Comparison of ENCODE assay signal across 19 mouse cellular contexts in the genomic region with DNA sequence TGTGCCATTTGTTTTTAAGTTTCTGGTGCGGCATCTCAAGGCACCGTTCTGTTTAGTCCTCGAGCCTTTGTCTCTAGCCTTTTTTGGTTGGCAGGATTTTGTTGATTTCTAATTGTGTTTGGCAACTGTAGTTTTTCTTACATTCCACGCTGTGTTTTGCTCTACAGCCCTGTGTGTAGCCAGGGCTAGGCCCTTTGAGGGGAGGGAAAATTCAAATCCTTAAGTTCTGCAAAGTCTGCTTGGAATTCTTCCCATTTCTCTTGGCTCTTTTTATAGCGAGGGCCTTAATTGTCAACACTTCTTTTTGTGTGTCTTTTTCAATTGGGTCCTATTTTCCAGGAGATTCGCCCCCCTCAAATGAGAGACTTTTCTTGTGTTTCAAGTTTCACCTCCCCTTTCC.
DNase-seq lines count a peak whose midpoint lies in the region; ATAC-seq and TF ChIP-seq lines count a peak whose summit lies in the region.
"Had no signal": no experiment of that assay in that cellular context is flagged by ENCODE, and none has a peak within 500 bp of the region (broad histone marks: within the 10 kb centered on the region; RNA-seq: fewer than 3 reads in every experiment).

No protein-coding gene starts in this region.

- H3K27me3 ChIP-seq in forebrain, embryonic 13.5 days, result no peaks in the 10 kb centered on the region
- H3K27me3 ChIP-seq in forebrain, embryonic 11.5 days (ENCODE audit: control insufficient read depth, insufficient read depth, low read length), result no peaks in the 10 kb centered on the region
- H3K27me3 ChIP-seq in hindbrain, embryonic 14.5 days (ENCODE audit: control insufficient read depth, insufficient read depth, low read length), result no peaks in the 10 kb centered on the region
- no peaks in the 10 kb centered on the region for H3K27me3 ChIP-seq in hindbrain, postnatal 0 days (ENCODE audit: insufficient read depth, low read length)
- H3K27me3 ChIP-seq in forebrain, embryonic 15.5 days, result no peaks in the 10 kb centered on the region
- H3K27me3 ChIP-seq: embryonic facial prominence, embryonic 15.5 days had no signal

- TF ChIP-seq CTCF in hindbrain, postnatal 0 days (IDR thresholded peaks at IDR 0.05; ENCODE audit: low read depth), result no peak

- ATAC-seq in forebrain, embryonic 13.5 days, result peak; percentile 25; the same call in 1 of the 2 replicates
- ATAC-seq in forebrain, embryonic 11.5 days (replicated peaks; ENCODE audit: low FRiP score), result no peak
- ATAC-seq in hindbrain, embryonic 14.5 days (ENCODE audit: low FRiP score), result no peak
- ATAC-seq in hindbrain, postnatal 0 days, result no peak
- ATAC-seq in forebrain, embryonic 15.5 days (replicated peaks), result peak; percentile 28
- ATAC-seq: intestine, embryonic 16.5 days had no signal

- H3K9me3 ChIP-seq in forebrain, embryonic 13.5 days (replicated peaks), result no peaks in the 10 kb centered on the region
- no peaks in the 10 kb centered on the region for H3K9me3 ChIP-seq in forebrain, embryonic 11.5 days (ENCODE audit: control insufficient read depth, low read length)
- H3K9me3 ChIP-seq in hindbrain, embryonic 14.5 days (ENCODE audit: control insufficient read depth, low read length), result no peaks in the 10 kb centered on the region
- H3K9me3 ChIP-seq in hindbrain, postnatal 0 days (ENCODE audit: low read length), result no peaks in the 10 kb centered on the region
- no peaks in the 10 kb centered on the region for H3K9me3 ChIP-seq in forebrain, embryonic 15.5 days
- H3K9me3 ChIP-seq: embryonic facial prominence, embryonic 15.5 days; heart, embryonic 10.5 days had no signal

- H3K4me2 ChIP-seq in forebrain, embryonic 13.5 days, result no peak overlapping the region; the same call in 1 of the 2 replicates
- H3K4me2 ChIP-seq in forebrain, embryonic 11.5 days (ENCODE audit: low read depth, low read length, severe bottlenecking), result no peak overlapping the region
- H3K4me2 ChIP-seq in hindbrain, embryonic 14.5 days (replicated peaks), result 0 out of 2 replicates have a peak overlapping the region, but pooled peaks have one; percentile 9
- no peak overlapping the region for H3K4me2 ChIP-seq in hindbrain, postnatal 0 days (ENCODE audit: low read depth, low read length)
- H3K4me2 ChIP-seq in forebrain, embryonic 15.5 days (replicated peaks), result 0 out of 2 replicates have a peak overlapping the region, but pooled peaks have one; percentile 6
- H3K4me2 ChIP-seq: embryonic facial prominence, embryonic 15.5 days had no signal

- WGBS in forebrain, embryonic 13.5 days, result 17% methylated on average over 6 of the region's 6 CpGs
- WGBS in forebrain, embryonic 11.5 days, result 19% methylated on average over 6 of the region's 6 CpGs
- 31% methylated on average over 6 of the region's 6 CpGs for WGBS in hindbrain, embryonic 14.5 days
- WGBS in hindbrain, postnatal 0 days, result 44% methylated on average over 6 of the region's 6 CpGs
- WGBS in forebrain, embryonic 15.5 days, result 13% methylated on average over 6 of the region's 6 CpGs

- DNase-seq in forebrain, embryonic 11.5 days (ENCODE audit: low spot score), result no peak
- no peak for DNase-seq in hindbrain, embryonic 14.5 days (ENCODE audit: low spot score)
- no peak for DNase-seq in hindbrain, postnatal 0 days (ENCODE audit: low spot score)
- DNase-seq in thymus, adult 18-20 months, result no peak
- no peak for DNase-seq in urinary bladder, postnatal 4 days (ENCODE audit: low spot score in 2 of 2)
- DNase-seq: adrenal gland, postnatal 10 days; cerebellum, adult 18-20 months; cerebellum, adult 9-11 months; cerebellum, postnatal 36 days; gastrocnemius, postnatal 36 days; heart, adult 18-20 months; heart, postnatal 14 days; kidney, adult 2 months had no signal

- no peak overlapping the region for H3K4me3 ChIP-seq in forebrain, embryonic 13.5 days
- H3K4me3 ChIP-seq in forebrain, embryonic 11.5 days (ENCODE audit: low read depth, low read length), result no peak overlapping the region
- H3K4me3 ChIP-seq in hindbrain, embryonic 14.5 days (replicated peaks; ENCODE audit: low read length), result no peak overlapping the region
- H3K4me3 ChIP-seq in hindbrain, postnatal 0 days (ENCODE audit: low read length), result no peak overlapping the region
- H3K4me3 ChIP-seq in forebrain, embryonic 15.5 days, result no peak overlapping the region
- H3K4me3 ChIP-seq: embryonic facial prominence, embryonic 15.5 days; erythroblast, embryonic 14.5 days had no signal

- H3K9ac ChIP-seq in forebrain, embryonic 13.5 days, result no peak overlapping the region
- no peak overlapping the region for H3K9ac ChIP-seq in forebrain, embryonic 11.5 days (ENCODE audit: low read length)
- no peak overlapping the region for H3K9ac ChIP-seq in hindbrain, embryonic 14.5 days
- no peak overlapping the region for H3K9ac ChIP-seq in hindbrain, postnatal 0 days (replicated peaks; ENCODE audit: low read length)
- H3K9ac ChIP-seq in forebrain, embryonic 15.5 days (replicated peaks), result no peak overlapping the region
- H3K9ac ChIP-seq: embryonic facial prominence, embryonic 15.5 days had no signal

- H3K36me3 ChIP-seq in forebrain, embryonic 13.5 days (ENCODE audit: poor library complexity, severe bottlenecking), result no peaks in the 10 kb centered on the region
- no peaks in the 10 kb centered on the region for H3K36me3 ChIP-seq in forebrain, embryonic 11.5 days (ENCODE audit: control insufficient read depth, insufficient read depth, low read length)
- no peaks in the 10 kb centered on the region for H3K36me3 ChIP-seq in hindbrain, embryonic 14.5 days (replicated peaks; ENCODE audit: control insufficient read depth, insufficient read depth)
- H3K36me3 ChIP-seq in hindbrain, postnatal 0 days (ENCODE audit: insufficient read depth, low read length), result no peaks in the 10 kb centered on the region
- H3K36me3 ChIP-seq in forebrain, embryonic 15.5 days, result no peaks in the 10 kb centered on the region
- H3K36me3 ChIP-seq: embryonic facial prominence, embryonic 15.5 days; heart, embryonic 10.5 days had no signal

- peaks cover 38% of the 10 kb centered on the region for H3K4me1 ChIP-seq in forebrain, embryonic 13.5 days
- peaks cover 26% of the 10 kb centered on the region for H3K4me1 ChIP-seq in forebrain, embryonic 11.5 days (replicated peaks; ENCODE audit: control insufficient read depth, insufficient read depth, low read length)
- peaks cover 20% of the 10 kb centered on the region for H3K4me1 ChIP-seq in hindbrain, embryonic 14.5 days (replicated peaks; ENCODE audit: control insufficient read depth, insufficient read depth, low read length)
- no peaks in the 10 kb centered on the region for H3K4me1 ChIP-seq in hindbrain, postnatal 0 days (ENCODE audit: insufficient read depth, low read length)
- peaks cover 30% of the 10 kb centered on the region for H3K4me1 ChIP-seq in forebrain, embryonic 15.5 days

- no peak overlapping the region; the same call in 1 of the 2 replicates for H3K27ac ChIP-seq in forebrain, embryonic 13.5 days
- H3K27ac ChIP-seq in forebrain, embryonic 11.5 days (ENCODE audit: low read depth, low read length), result no peak overlapping the region
- H3K27ac ChIP-seq in hindbrain, embryonic 14.5 days, result no peak overlapping the region
- no peak overlapping the region for H3K27ac ChIP-seq in hindbrain, postnatal 0 days
- H3K27ac ChIP-seq in forebrain, embryonic 15.5 days (replicated peaks), result no peak overlapping the region
- H3K27ac ChIP-seq: embryonic facial prominence, embryonic 15.5 days had no signal

Comparison
In these comparisons a context has a peak if more than half of its experiments do, and no peak if none do; other contexts are left out.
1. ATAC-seq: peak in forebrain, embryonic 13.5 days (single experiment) and forebrain, embryonic 15.5 days (single experiment); none in forebrain, embryonic 11.5 days (single experiment), hindbrain, embryonic 14.5 days (single experiment) and hindbrain, postnatal 0 days (single experiment).
2. H3K4me2 ChIP-seq: peak in hindbrain, embryonic 14.5 days (single experiment) and forebrain, embryonic 15.5 days (single experiment); none in forebrain, embryonic 13.5 days (single experiment), forebrain, embryonic 11.5 days (single experiment) and hindbrain, postnatal 0 days (single experiment).